Mouse (Mus musculus): Measurements from ENCODE around the gene Nr2f6. TPM values are rescaled to one million over a fixed set of nuclear protein-coding genes. Genes with fewer than 3 reads are reported as not detected.
A peak's percentile ranks its signal among the peaks of the same experiment; 100 is the strongest.

Gene Nr2f6
- total RNA-seq, 2 experiments from 2014 or later = 70.5 to 80.8 TPM

DNA sequence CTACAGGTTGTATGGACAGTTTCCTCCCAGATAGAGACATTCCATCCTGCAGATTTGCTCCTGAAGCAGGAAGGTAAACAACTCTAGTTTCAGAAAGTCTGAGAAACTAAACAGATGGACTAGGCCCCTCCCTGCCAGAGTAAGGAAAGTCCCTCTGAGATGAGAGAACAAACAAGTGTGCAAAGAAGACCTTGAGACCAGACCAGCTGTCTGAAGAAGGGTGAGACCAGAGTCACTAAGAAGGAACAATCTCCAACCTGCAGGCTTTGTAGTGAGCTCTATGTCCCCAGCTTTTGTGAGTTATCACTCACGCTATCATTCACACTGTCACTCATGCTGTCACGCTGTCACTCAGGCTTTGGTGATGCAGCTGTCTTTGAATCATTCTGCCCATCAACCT, 9.9 kb upstream of the Nr2f6 start:
- no peak for DNase-seq

DNA sequence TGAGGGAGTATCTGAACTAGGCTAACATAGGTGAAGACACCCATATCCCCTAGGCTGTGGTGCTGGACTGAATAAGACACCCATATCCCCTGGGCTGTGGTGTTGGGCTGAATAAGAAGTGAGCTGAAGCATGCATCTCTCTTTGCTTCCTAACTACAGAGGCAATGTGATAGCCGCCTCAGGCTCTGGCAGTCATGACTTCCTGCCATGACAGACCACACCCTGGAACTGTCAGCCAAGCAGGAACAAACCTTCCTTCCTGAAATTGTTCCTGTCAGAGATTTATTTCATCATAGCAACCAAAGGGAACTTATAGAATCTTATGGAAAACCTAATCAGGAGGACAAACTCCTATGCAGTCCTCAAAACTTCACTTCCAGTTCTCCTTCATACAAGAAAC, 6.5 kb upstream of the Nr2f6 start:
- DNase-seq = no peak

DNA sequence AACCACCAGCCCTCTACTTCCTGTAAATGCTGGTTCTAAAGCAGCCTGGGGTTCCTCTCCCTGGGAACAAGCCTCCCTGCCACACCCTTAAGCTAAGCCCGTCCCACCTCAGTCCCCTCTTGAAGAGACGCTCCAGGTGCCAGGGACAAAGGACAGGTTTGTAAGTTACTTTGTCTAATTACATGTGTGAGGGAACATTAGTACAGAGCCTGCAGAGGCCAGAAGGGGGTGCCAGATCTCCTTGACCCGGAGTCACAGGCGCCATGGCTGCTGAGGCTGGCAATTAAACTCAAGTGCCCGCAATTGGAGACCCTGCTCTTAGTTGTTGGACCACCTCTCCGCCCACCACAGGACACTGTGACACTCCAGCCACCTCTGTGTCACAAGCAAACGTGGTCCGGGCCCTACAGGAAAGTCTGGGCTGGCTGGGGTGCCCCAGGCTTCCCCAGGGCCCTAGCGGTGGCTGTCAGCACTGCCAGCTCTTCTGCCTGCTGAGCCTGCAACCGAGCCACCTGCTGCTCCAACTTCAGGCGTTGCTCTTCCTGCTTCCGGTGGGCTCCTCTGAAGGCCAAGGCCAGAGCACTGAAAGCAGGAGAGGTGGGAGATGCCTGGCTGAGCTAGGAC, 3.6 kb upstream of the Nr2f6 start:
- DNase-seq = peak; percentile 14

DNA sequence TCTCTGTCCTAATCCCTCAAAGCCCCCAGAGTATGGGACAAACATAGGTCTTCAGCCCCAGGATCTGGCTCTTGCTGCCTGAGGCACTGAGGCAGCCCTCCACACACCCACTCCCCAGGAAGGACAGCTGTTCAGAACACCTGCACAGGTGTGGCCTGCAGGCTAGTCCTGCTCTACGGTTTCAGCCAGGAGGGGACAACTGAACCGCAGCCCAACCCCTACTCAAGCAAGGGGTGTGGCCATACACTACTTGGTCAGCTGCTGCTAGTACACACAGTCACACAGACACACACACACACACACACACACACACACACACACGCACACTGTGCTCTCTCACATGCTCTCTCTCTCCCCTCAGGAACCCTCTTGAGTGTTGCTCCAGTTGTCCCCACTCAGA, 2.1 kb upstream of the Nr2f6 start:
- no peak for DNase-seq

DNA sequence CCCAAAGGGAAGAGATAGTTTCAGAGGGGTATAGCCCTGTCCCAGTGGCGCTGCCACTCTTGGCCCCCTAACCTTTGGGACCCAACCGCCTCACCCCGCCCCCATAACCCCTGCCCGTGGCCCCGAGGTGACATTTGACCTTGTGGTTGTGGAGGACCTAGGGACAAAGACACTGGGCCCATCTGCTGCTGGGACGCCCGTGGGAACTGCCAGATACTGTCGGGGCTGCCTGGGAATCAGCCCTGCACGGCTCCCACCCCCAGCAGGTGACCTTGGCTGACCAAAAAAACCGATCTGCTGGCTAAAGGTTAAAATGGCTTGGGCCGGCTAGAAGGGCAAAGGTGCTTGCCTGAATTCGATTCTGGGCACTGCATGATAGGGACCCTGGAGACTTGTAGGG, 1.6 kb upstream of the Nr2f6 start:
- peak; percentile 63 for DNase-seq

DNA sequence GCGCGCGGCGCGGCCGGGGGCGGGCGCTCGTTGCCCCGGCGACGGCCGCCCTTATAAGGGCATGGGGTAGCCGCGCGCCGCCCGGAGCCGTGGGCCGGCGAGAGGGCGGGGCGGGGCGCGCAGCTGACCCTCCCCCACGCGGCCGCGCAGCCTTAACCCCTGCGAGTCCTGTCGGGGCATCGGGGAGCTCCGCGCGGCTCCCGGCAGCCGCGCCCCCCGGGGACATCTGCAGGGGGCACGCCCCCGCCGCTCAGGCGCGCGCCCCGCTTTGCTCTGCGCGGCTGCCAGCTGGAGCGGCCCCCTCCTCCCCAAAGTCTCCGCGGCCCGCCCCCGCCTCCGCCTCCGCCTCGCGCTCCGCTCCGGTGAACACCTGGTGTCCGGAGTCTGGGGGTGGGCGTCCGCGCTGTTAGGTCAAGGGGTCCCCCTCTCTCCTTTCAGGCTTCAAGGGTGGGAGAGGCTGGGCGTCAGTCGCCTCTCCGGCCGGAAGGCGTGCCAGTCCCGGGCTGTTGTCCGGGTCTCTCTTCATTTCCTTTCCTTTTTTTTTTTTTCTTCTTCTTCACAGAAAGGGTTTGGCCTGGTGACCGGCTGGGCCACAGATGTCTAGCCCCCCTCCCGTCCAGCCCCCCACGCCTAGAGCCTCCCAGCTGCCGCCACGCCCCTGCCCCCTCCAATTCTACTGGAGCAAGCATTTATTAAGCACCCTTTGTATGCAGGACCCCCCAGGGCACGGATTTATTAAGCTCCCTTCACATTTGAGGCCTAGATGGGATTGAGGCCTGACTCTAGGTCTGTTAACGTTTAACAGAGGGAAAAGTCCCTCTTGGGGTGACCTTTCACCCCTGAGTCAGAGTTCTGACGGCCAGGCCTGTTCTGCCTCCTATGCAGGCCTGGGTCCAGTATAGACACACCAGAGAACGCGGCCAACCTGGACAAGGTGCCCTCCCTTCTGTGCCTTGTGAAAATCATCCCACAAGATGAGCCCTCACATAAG, 506 bp upstream of the Nr2f6 start:
- DNase-seq = peak; percentile 94

DNA sequence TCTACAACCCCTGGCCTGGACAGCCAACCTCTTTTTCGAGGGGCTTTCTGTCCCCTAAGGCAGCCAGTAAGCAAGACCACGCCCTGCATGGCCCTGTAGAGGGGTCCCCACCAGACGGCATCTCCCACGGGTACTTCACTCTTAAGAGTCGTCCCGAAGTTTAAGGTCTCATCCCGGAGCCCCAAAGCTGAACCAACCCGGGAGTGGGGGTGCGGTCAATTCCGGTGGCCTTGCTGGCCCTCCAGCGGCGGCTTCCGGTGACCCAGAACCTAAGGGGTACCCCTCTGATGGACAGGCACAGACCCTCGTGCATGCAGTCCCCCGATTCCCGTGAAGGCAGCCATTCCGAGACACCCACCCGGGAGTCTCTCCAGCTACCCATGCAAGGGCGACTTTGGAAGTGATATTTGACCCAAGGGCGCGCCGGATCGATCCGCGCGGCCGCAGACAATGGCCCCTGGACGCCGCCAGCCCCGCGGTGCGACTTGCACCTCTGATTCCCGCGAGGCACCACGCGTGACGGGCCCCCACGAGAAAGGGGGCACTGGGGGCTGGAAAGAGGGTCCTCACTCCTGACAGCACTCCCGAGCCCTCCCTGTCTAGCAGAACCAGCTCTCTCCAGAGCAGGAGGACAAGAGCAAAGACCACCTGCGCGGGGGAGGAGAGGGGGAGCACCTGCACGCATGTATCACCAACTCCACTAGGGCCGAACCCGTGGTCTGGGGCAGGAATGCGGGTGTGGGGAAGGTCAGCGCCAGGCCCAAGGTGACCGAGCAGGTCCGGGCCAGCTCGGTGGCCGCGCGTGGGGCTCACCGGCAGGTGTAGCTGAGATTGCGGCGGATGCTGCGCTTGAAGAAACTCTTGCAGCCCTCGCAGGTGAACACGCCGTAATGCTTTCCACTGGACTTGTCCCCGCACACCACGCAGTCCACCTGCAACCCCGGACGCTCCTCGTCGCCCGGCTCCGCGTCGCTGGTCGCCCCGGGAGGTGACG, 1.3 kb downstream of the Nr2f6 start:
- peak; percentile 62 for DNase-seq

DNA sequence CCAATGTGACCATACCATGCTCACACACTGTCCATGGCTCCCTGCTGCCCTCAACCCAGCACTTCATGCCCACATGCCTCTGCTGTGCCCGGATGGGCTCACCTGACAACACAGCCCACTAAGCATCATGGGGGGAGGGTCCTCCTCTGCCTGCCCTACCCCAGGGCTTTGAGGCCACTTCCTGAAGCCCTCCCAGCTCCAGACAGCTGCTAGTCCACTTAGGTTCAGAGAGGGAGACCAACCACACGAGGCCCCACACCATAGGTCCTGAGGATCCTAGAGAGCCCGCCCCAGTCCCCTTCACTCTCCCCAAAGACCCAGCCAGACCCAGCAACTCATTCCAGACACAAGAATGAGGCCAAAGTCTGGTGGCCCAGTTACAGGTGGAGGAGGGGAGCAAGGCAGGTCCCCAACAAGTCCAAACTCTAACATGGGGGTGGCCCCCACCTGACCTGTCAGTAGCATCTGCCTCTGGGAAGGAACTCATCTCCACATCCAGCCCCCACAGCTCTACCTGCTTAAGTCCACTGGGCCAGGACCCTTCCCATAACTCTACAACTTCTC, 2.2 kb downstream of the Nr2f6 start:
- DNase-seq = no peak

DNA sequence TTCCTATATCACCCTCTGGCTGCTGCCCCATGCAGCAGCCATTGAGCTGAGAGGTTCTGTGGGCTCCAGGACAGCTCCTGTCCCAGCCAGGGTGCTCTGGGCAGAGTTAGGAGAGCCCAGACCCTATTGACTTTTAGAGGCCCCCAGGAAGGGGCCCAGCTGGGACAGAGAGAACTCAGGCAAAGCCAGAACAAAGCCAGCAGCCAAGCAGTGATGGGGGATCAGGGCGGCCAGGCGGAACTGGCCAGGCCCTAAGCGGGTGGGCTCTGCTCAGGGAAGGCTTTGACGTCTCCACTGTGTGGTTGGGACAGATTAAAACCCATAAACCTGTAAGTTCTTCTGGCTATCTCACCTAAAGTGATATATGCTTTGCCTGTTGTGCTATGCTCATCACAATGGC, 2.8 kb downstream of the Nr2f6 start:
- no peak for DNase-seq

DNA sequence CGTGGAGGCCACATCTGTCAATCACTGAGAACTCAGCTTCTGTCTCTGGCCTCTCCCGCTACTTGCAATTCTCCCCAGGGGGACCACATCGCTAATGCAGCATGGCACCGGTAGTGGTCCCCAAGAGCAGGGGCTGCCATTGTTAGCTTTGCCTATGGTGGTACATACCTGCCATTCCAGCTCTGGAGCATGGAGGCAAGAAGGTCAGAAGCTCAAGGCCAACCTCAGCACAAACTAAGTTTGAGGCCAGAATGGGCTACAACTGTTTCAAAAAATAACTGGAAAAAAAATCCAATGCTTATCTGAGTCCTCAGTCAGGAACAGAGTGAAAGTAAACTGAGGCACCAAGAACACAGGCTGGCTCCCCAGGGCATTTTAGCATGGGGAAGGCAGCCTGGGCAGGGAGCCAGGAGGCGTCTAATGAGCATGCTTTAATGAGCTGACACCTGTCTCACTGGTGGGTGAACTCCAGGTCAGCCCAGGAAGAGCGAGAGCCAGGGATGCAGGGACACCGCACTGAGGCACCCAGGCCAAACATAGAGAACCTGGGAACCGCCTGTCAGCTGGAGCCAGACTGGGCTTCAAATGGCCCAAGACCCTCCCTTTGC, 5.2 kb downstream of the Nr2f6 start:
- DNase-seq = no peak

DNA sequence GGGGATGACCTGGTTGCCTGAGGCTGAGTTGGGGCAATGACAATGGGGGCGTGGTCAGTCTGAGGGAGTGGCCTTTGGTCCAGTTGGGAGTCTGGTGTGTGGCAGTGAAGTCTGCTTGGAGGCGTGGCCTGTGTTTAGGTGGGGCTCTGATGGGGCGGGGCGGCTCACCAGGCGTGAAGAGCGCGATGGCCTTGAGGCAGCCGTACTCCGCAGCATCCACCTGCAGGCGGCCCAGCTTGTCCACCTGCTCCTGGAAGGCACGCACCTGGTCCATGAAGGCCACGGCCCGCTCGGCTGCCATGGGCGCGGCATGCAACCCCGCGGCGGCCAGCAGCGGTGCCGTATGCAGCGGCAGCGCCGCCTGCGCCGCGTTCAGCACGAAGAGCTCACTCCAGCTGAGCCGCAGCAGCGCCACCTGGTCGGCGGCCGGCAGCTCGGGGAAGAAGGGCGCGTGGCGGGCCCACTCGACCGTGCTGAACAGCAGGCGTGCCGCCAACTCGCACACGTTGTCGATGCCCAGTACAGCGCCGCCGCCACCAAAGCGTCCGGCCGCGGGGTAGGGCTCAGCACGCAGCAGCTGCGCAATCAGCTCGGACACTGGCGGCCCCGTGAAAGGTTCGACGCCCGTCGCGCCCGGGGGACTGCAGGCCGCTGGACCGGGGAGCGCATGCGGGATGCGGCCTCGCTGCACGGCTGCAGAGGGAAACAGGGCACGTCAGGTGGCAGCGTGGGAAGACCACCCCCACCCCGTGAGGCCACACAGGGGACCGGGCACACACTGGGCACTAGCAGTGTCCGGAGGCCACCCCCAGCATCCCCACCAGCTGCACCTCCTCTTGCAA, 6.0 kb downstream of the Nr2f6 start:
- peak; percentile 82 for DNase-seq

DNA sequence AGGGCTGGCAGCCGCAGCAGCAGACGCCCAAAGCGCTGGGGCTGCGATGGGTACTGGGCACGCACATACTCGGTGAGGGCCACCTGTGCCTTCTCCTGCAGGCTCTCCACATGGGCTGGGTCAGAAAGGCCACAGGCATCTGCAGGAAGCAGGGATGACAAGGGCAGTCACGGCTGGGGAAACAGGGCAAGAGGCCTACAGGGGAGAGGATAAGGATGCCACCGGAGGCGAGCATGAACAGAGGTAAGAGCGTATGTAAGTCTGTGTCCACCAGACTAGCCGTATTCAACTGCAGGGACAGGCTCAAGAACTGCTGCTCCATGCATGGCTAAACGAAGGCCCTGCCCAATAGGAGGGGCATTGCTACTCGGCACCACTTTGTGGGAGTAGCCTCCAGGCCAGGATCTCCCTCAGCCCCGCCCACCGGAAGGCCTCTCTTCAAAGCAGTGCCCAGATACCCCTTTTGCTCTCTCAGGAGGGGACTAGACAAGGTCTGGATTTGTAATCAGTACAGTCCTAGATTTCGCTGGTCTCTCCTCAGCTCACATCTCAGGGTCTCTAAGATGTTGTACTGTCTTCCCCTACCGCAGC, 7.0 kb downstream of the Nr2f6 start:
- DNase-seq = peak; percentile 60

DNA sequence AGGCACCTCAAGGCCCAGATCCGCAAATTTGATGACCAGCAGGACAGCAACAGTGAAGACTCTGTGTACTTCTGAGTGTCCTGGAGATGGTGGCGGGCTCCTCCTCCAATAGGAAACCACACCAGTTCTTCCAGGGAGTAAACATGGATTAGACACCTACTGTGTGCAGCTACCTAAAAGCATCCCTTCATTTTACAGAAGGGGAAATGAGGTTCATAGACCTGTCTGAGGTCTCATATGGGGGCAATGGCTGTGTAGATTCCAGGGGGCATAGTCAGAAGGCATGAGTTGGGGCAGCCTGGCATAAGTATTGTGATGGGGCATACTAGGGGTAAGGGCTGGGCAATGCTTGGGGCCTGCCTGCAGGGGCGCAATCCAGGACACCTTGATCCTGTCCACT, 8.8 kb downstream of the Nr2f6 start:
- no peak for DNase-seq

DNA sequence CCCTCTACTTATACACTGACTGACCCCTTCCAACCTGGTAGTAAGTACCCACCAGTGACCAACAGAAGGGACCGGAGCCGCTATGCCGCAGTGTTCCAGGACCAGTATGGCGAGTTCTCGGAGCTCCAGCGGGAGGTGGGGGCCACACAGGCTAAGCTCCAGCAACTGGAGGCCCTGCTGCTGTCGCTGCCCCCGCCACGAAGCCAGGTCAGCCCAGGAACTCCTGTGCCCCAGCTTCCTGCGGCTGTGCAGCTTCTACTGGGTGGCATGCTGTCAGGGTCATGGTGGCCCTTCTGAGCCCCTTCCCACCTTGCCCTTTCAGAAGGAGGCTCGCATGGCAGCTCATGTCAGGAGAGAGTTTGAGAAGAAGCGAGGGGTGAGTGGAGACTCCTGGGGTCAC, 9.3 kb downstream of the Nr2f6 start:
- DNase-seq = no peak

DNA sequence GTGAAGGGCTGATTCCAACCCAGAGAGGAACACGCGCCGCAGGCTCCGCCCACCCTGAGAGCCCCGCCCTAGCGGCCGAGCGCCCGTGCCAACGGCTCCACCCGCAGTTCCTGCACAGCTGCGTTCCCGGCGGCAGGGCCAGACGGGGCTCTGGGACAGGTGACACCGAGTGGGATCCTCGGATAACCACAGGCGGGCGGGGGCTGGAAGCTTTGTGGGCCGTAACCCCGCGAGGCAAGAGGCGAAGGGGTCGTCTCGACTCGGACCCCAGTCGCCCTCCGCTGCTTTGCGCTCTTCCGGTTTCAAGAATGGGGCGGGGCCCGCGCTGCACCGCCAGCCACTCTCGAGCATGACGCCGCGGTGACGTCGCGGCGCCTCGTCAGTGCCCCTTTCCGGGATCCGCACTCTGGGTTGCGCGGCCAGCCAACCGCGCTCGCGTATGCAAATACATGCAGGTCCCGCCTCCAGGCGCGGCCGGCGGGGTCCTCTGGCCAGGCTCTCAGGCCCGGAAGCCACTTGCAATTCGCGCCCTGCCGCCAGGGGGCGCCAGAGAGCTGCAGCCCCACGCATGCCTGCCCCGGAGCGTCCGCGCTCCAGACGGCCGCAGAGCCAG, 10.4 kb downstream of the Nr2f6 start, which contains the start of gene Ocel1:
TSS of gene Ocel1 (plus strand) at position 63 of the 613 bp plus-strand sequence.
- DNase-seq = peak; percentile 99

DNA sequence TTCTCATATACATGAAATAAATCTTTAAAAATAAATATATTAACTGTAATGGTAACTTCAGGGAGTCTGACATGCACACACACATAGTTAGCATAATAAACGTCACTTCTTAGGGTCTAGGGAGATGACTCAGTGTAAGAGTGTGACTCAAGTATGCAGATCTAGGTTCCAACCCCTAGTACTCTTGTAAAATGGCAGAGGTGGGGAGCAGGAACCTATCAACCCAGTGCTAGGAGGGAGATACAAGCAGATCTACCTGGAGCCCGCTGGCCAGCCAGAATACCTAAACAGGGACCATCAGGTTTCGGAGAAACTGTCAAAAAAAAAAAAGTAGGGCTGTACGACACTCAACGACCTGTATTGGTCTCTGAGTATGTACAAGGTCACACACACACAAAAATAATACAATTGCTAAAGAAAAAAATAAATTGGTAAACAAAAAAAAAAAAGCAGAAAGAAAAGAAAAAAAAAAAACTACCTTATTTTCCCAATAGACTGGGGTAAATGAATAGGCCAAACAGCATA, 11.0 kb downstream of the Nr2f6 start:
- DNase-seq = no peak

DNA sequence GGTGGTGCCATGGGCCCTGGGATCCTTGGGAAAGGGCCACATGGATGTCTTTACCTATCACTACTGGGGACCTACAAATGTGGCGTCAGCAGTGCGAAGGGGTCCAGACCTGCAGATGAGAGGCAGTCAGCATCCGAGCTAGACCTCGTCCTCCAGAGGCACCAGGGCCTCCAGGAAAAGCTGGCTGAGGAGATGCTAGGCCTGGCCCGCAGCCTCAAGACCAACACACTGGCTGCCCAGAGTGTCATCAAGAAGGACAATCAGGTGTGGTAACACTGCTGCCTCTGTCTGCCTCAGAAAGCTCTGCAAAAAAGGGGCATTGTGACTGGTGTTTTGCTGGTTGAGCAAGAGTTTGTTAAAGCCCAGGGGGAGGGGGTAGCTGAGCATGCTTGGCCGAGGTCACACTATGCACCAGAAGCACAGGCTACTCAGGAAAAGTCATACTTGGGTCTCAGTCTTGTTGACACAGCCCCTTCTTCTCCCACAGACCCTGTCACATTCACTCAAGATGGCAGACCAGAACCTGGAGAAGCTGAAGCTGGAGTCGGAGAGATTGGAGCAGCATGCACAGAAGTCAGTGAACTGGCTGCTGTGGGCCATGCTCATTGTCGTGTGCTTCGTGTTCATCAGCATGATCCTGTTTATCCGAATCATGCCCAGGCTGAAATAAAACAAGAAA, 12.6 kb downstream of the Nr2f6 start:
- DNase-seq = no peak

DNA sequence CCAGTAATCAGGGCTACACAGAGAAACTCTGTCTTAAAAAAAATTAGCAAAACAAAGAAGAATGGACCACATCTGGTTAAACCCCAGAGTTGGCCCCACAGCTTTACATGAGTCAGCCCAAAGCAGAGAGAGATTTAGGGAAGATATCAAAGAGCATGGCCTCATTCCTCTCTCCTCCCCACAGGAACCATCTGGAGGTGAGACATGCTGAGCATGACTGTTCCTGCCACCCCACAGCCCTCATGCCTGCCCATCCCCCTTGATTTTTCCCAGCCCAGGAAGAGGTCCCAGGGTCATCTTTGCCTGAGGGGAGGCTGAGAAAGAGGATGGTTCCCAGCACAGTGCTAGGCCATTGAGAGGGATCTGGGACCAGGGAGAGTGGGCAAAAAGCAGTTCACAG, 13.4 kb downstream of the Nr2f6 start:
- no peak for DNase-seq

All from adrenal gland, postnatal 10 days (tissue).